Mouse (Mus musculus): Measurements from ENCODE around the gene Plekha7. TPM values are rescaled to one million over a fixed set of nuclear protein-coding genes. Genes with fewer than 3 reads are reported as not detected.
A peak's percentile ranks its signal among the peaks of the same experiment; 100 is the strongest.

Gene Plekha7
- total and polyA plus RNA-seq, 2 experiments from 2014 or later, result 7.9 to 22.8 TPM

GRCm38 (mm10) chr7:116257953-116258352 lies 50.2 kb downstream of the Plekha7 start:
- Histone ChIP-seq H3K27me3 (ENCODE audit: insufficient read depth, low read length) (no peaks in the 10 kb centered on the region), H3K4me2 (ENCODE audit: low read depth, low read length) (no peak overlapping the region), H3K4me1 (ENCODE audit: insufficient read depth, low read length) (no peaks in the 10 kb centered on the region), H3K36me3 (ENCODE audit: insufficient read depth, low read length) (no peaks in the 10 kb centered on the region), H3K9me3 (ENCODE audit: low read length) (no peaks in the 10 kb centered on the region), H3K4me3 (ENCODE audit: low read length) (no peak overlapping the region), H3K27ac (no peak overlapping the region), H3K9ac (replicated peaks; ENCODE audit: low read length) (no peak overlapping the region)
- no peak for TF ChIP-seq CTCF (IDR thresholded peaks at IDR 0.05; ENCODE audit: low read depth)
- no peak for ATAC-seq
- no peak for DNase-seq (ENCODE audit: low spot score)
- WGBS, result 96% methylated on average over 10 of the region's 10 CpGs

GRCm38 (mm10) chr7:116255664-116256063 lies 52.5 kb downstream of the Plekha7 start:
- ATAC-seq (no peak), DNase-seq (ENCODE audit: low spot score) (no peak)
- H3K9ac ChIP-seq (replicated peaks; ENCODE audit: low read length), result no peak overlapping the region
- H3K4me1 ChIP-seq (ENCODE audit: insufficient read depth, low read length), result no peaks in the 10 kb centered on the region
- no peak overlapping the region for H3K4me3 ChIP-seq (ENCODE audit: low read length)
- no peak overlapping the region for H3K4me2 ChIP-seq (ENCODE audit: low read depth, low read length)
- no peak overlapping the region for H3K27ac ChIP-seq
- H3K9me3 ChIP-seq (ENCODE audit: low read length), result no peaks in the 10 kb centered on the region
- H3K27me3 ChIP-seq (ENCODE audit: insufficient read depth, low read length), result no peaks in the 10 kb centered on the region
- H3K36me3 ChIP-seq (ENCODE audit: insufficient read depth, low read length), result no peaks in the 10 kb centered on the region
- WGBS, result 85% methylated on average over 5 of the region's 5 CpGs
- no peak for TF ChIP-seq CTCF (IDR thresholded peaks at IDR 0.05; ENCODE audit: low read depth)

GRCm38 (mm10) chr7:116254660-116255059 lies 53.5 kb downstream of the Plekha7 start:
- ATAC-seq, result no peak
- Histone ChIP-seq H3K27ac (no peak overlapping the region), H3K4me1 (ENCODE audit: insufficient read depth, low read length) (no peaks in the 10 kb centered on the region), H3K27me3 (ENCODE audit: insufficient read depth, low read length) (no peaks in the 10 kb centered on the region), H3K9ac (replicated peaks; ENCODE audit: low read length) (no peak overlapping the region), H3K4me3 (ENCODE audit: low read length) (no peak overlapping the region), H3K4me2 (ENCODE audit: low read depth, low read length) (no peak overlapping the region), H3K36me3 (ENCODE audit: insufficient read depth, low read length) (no peaks in the 10 kb centered on the region), H3K9me3 (ENCODE audit: low read length) (no peaks in the 10 kb centered on the region)
- TF ChIP-seq CTCF (IDR thresholded peaks at IDR 0.05; ENCODE audit: low read depth), result no peak
- no peak for DNase-seq (ENCODE audit: low spot score)
- WGBS, result 84% methylated on average over 5 of the region's 5 CpGs

GRCm38 (mm10) chr7:116252470-116252869 lies 55.7 kb downstream of the Plekha7 start:
- 91% methylated on average over 4 of the region's 4 CpGs for WGBS
- no peaks in the 10 kb centered on the region for H3K27me3 ChIP-seq (ENCODE audit: insufficient read depth, low read length)
- no peak overlapping the region for H3K9ac ChIP-seq (replicated peaks; ENCODE audit: low read length)
- DNase-seq (ENCODE audit: low spot score) (no peak), ATAC-seq (no peak)
- no peaks in the 10 kb centered on the region for H3K4me1 ChIP-seq (ENCODE audit: insufficient read depth, low read length)
- no peak overlapping the region for H3K27ac ChIP-seq
- H3K4me2 ChIP-seq (ENCODE audit: low read depth, low read length), result no peak overlapping the region
- H3K9me3 ChIP-seq (ENCODE audit: low read length), result no peaks in the 10 kb centered on the region
- no peaks in the 10 kb centered on the region for H3K36me3 ChIP-seq (ENCODE audit: insufficient read depth, low read length)
- H3K4me3 ChIP-seq (ENCODE audit: low read length), result no peak overlapping the region
- no peak for TF ChIP-seq CTCF (IDR thresholded peaks at IDR 0.05; ENCODE audit: low read depth)

- Histone ChIP-seq H3K36me3 (ENCODE audit: insufficient read depth, low read length) (no peaks in the 10 kb centered on the region), H3K9ac (replicated peaks; ENCODE audit: low read length) (no peak overlapping the region), H3K9me3 (ENCODE audit: low read length) (no peaks in the 10 kb centered on the region), H3K27me3 (ENCODE audit: insufficient read depth, low read length) (no peaks in the 10 kb centered on the region), H3K4me2 (ENCODE audit: low read depth, low read length) (no peak overlapping the region), H3K27ac (no peak overlapping the region), H3K4me1 (ENCODE audit: insufficient read depth, low read length) (peaks cover 6% of the 10 kb centered on the region; the same call in 1 of the 2 replicates), H3K4me3 (ENCODE audit: low read length) (no peak overlapping the region)
- no peak for TF ChIP-seq CTCF (IDR thresholded peaks at IDR 0.05; ENCODE audit: low read depth)
- ATAC-seq (no peak), DNase-seq (ENCODE audit: low spot score) (no peak)
- WGBS, result 90% methylated on average over 3 of the region's 3 CpGs
Observed at GRCm38 (mm10) chr7:116251516-116251915, 56.7 kb downstream of the Plekha7 start.

- no peaks in the 10 kb centered on the region for H3K27me3 ChIP-seq (ENCODE audit: insufficient read depth, low read length)
- H3K27ac ChIP-seq, result no peak overlapping the region
- no peaks in the 10 kb centered on the region for H3K36me3 ChIP-seq (ENCODE audit: insufficient read depth, low read length)
- no peak for TF ChIP-seq CTCF (IDR thresholded peaks at IDR 0.05; ENCODE audit: low read depth)
- H3K9ac ChIP-seq (replicated peaks; ENCODE audit: low read length), result no peak overlapping the region
- peaks cover 8% of the 10 kb centered on the region; the same call in 1 of the 2 replicates for H3K4me1 ChIP-seq (ENCODE audit: insufficient read depth, low read length)
- no peak overlapping the region for H3K4me2 ChIP-seq (ENCODE audit: low read depth, low read length)
- DNase-seq (ENCODE audit: low spot score) (no peak), ATAC-seq (no peak)
- WGBS, result 94% methylated on average over 11 of the region's 11 CpGs
- no peaks in the 10 kb centered on the region for H3K9me3 ChIP-seq (ENCODE audit: low read length)
- no peak overlapping the region for H3K4me3 ChIP-seq (ENCODE audit: low read length)
Observed at GRCm38 (mm10) chr7:116248536-116248935, 59.6 kb downstream of the Plekha7 start.

GRCm38 (mm10) chr7:116247377-116247729 lies 60.8 kb downstream of the Plekha7 start:
- Histone ChIP-seq H3K9me3 (ENCODE audit: low read length) (no peaks in the 10 kb centered on the region), H3K9ac (replicated peaks; ENCODE audit: low read length) (no peak overlapping the region), H3K4me2 (ENCODE audit: low read depth, low read length) (peak overlapping the region; percentile 48), H3K36me3 (ENCODE audit: insufficient read depth, low read length) (no peaks in the 10 kb centered on the region), H3K4me3 (ENCODE audit: low read length) (no peak overlapping the region), H3K4me1 (ENCODE audit: insufficient read depth, low read length) (peaks cover 8% of the 10 kb centered on the region; the same call in 1 of the 2 replicates), H3K27me3 (ENCODE audit: insufficient read depth, low read length) (no peaks in the 10 kb centered on the region), H3K27ac (no peak overlapping the region)
- ATAC-seq (peak; percentile 21), DNase-seq (ENCODE audit: low spot score) (peak; percentile 51)
- peak; percentile 60 for TF ChIP-seq CTCF (IDR thresholded peaks at IDR 0.05; ENCODE audit: low read depth)
- WGBS, result 9% methylated on average over 5 of the region's 7 CpGs

All from hindbrain, postnatal 0 days (tissue).